Mouse (Mus musculus): ENCODE measurements at regions not wholly inside any gene's neighbourhood (a gene's known extent, or its start where the extent isn't known, plus 50 kb on each side); places are given as distances from the start of the nearest gene placed in this dataset.

DNA sequence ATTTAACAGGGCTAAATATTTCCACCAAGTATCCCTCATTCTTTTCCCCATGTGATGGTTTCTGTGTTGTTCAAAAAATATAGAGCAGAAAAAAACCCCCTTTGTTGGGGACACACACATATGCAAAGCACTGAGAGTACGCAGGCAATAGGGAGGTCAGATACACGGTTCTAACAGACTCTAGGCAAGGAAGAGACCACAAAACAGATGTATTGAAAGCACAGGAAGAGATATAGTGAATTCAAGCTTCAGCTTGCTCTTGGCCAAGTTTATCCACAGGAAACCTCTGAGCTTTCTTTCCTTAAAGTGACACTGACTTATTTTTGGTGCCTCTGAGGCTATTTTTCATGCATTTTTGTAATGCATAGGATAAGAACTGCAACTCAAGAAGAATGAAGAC lies 157.7 kb downstream of the Pih1d3 start:
- TF ChIP-seq CTCF (IDR thresholded peaks at IDR 0.05; ENCODE audit: low read depth), result no peak
- TF ChIP-seq EP300 (IDR thresholded peaks at IDR 0.05; ENCODE audit: low read depth), result no peak
